Mouse (Mus musculus) erythroblast, embryonic 14.5 days (primary cell): Measurements from ENCODE around the gene Asic1.

Experiments
- GATA1 ChIP-seq: IDR thresholded peaks from 2 replicates; pipeline ENCODE4 v1.6.1; 2012; ENCODE audit warnings: low read length, inconsistent platforms, mixed read lengths
- TAL1 ChIP-seq: IDR thresholded peaks from 3 replicates; pipeline ENCODE4 v1.6.1; 2012; ENCODE audit warnings: low read length, inconsistent platforms, mixed read lengths

- no peak for TF ChIP-seq TAL1
- no peak for TF ChIP-seq GATA1
Measured at GRCm38 (mm10) chr15:99727525-99727924, 57.4 kb downstream of the Asic1 start.
